Mouse (Mus musculus) adrenal gland, postnatal 4 days (tissue): Measurements from ENCODE around the gene Chid1. TPM values are rescaled to one million over a fixed set of nuclear protein-coding genes. Genes with fewer than 3 reads are reported as not detected.
"Not testable (repeated sequence)": the region's sequence is repeated elsewhere in the genome, so short reads cannot be mapped to it uniquely, and the experiment has no call there.

ENCODE experiments used
- DNase-seq, 2 experiments: peaks; one replicate each; pipeline ENCODE4 v3.0.0; 2021 to 2022; ENCODE audit warnings: low spot score in 2 of 2, mixed read lengths in 2 of 2
- total RNA-seq, 2 experiments: library from RNA; stranded (reverse); gene quantifications; 2 replicates each; pipeline ENCODE4 v1.2.3; 2021

Chid1 gene
- total RNA-seq, 2 experiments from 2014 or later = 42.4 to 49.2 TPM

DNA sequence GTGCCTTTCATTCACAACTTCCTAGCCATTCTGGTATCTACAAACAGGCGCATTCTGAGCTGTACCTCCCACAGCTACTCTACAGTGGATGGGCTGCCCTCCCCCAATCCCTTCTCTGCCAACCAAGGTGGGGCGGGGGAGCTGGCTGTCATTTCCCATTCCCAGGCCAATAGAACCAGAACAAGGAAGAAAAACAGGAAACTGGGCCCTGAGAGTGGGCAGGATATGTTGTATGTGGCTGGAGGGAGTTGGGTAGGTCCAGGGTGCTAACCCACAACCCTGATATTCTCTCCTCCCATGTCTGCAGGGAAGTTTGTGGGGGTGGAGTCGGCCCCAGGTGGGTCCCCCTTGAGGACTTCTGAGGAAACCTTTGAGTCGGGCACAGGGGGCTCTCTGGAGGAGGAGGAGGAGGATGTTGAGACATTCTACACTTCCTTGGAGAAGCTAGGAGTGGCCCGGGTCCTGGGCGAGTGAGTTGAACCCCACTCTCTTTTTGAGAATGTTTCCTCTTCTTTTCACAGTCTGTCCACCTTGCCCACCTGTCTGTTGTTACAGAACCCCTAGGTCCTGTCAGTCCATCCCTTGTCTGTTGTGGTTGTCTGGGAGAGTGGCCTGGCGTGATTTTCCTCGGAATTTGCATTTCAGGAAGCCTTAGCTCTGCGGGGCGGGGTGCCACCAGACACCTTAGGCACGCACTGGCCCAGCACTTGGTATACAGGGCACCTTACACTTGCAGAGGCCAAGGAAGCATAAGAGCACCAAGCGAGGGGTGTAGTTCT, 75.6 kb downstream of the Chid1 start:
- peak in 1 of 2 experiments; percentile 11 for DNase-seq

GRCm38 (mm10) chr7:141462333-141462821, 77.3 kb downstream of the Chid1 start:
- no peak for DNase-seq

GRCm38 (mm10) chr7:141461521-141462332, 77.9 kb downstream of the Chid1 start:
- DNase-seq = peak in 1 of 2 experiments; percentile 2

DNA sequence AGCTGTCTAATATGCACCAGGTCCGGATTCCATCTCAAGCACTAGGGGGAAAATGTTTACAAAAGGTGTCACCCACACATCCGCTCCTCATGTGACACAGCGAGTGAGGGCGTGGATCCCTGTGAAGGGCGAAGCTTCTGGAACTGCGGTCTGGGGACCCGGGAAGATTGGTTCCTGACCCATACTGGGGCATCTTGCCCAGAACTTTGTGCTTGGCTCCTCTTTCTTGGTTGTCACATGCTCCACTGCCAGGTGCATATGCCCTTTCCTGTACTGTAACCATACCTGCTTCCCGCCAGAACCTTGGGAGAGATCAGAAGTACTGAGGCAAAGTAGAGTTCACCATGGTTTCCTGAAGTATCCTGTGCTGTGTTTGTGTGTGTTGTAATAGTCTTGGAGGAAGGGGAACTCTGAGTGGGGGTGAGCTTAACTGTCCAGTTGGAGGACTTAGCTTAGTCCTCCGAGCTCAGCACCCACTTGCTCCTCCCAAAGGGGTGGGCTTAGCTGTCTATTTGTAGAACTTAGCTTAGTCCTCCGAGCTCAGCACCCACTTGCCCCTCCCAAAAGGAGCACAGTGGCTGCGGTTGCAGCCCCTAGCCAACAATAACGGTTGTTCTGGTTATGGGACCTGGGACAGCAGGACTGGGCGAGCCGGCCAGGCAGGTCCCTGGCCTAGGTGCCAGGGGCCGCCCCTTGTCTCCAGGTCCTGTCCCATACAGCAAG, 79.1 kb downstream of the Chid1 start, which contains the start of gene Cracr2b:
Cracr2b (plus strand) TSS at position 704 of the 723 bp plus-strand sequence.
- no peak for DNase-seq

DNA sequence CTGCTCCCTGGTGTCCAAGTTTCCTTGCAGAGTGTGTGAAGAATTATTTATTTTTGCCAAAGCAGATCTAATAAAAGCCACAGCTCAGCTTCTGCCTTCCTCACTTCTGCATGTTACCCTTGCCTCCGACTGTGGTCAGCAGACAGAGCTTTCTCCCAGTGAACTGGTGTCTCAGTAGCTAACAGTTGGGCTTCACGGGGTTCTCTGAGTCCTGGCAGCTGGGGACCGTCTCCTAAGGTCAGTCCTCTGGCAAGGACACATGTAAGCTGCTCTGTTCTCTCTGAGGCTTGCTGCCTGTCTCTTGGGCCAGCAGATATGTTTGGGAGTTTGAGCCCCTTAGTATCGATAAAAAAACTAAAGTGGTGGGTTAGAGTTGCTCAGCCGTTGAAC, 79.7 kb downstream of the Chid1 start:
- DNase-seq = no peak

GRCm38 (mm10) chr7:141459301-141459711, 80.4 kb downstream of the Chid1 start:
- DNase-seq = no peak

- DNase-seq = no peak
Measured at GRCm38 (mm10) chr7:141458661-141459060, 81.0 kb downstream of the Chid1 start.

DNA sequence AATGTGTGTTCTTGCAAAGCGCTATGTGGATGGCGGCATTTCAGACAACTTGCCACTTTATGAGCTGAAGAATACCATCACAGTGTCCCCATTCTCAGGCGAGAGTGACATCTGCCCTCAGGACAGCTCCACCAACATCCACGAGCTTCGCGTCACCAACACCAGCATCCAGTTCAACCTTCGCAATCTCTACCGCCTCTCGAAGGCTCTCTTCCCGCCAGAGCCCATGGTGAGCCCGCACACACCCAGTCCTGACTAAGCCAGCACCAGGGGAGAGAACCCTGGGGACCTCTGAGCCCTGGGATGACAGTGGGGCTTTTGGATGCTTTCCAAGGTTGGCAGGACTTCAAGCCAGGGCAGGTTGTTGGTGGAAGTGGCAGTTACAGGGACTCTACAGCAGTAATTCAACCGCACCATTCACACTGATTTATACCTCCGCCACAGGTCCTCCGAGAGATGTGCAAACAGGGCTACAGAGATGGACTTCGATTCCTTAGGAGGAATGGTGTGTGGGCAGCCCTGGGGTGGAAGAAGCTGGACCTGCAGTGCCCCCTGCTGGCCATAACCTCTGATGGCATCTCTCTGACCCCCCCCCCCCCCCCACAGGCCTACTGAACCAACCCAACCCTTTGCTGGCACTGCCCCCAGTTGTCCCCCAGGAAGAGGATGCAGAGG, 81.5 kb downstream of the Chid1 start:
- no peak for DNase-seq

DNA sequence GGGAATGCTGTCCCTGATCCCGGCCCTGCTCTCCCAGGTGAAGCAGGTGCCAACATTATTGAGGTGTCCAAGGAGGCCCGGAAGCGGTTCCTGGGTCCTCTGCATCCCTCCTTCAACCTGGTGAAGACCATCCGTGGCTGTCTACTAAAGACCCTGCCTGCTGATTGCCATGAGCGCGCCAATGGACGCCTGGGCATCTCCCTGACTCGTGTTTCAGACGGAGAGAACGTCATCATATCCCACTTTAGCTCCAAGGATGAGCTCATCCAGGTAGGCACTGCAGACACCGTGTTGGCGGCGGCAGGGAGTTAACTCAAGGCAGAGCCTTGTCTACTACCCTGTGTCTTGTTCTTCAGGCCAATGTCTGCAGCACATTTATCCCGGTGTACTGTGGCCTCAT, 82.4 kb downstream of the Chid1 start:
- no peak for DNase-seq

GRCm38 (mm10) chr7:141456739-141457138, 82.9 kb downstream of the Chid1 start:
- no peak for DNase-seq

DNA sequence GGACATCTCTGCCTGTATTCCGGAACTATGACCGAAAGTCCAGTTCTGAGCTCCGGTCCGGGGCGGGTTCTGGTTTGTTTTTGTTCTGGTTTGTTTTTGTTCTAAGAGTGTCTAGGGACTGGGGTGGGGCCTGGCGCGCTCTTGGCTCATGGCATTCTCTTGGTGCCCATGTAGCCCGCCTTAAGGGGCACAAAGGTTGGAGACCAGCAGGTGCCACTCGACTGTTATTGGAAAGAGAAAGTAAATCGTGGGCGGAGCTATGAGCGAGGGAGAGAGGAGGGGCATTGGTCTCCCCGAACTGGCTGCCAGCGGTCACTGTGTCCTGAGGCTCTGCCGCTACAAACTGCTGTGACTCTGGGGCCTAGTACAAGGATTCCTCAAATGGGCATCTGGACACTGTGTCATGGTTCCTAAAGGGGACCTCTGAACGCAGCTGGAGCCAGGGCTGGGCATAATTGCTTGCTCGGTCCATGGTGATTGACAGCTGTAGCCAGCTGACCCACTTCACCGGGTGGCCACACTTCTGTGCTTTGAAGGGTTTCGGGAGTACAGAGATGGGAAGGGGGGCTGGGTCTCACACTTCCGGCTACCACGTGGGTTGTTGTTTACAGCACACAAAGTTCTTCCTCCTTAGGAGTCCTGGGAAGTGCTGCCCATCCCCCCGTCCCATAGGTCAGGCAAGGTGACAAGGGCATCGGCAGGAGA, 83.9 kb downstream of the Chid1 start:
- DNase-seq = peak in 1 of 2 experiments; percentile 54

DNA sequence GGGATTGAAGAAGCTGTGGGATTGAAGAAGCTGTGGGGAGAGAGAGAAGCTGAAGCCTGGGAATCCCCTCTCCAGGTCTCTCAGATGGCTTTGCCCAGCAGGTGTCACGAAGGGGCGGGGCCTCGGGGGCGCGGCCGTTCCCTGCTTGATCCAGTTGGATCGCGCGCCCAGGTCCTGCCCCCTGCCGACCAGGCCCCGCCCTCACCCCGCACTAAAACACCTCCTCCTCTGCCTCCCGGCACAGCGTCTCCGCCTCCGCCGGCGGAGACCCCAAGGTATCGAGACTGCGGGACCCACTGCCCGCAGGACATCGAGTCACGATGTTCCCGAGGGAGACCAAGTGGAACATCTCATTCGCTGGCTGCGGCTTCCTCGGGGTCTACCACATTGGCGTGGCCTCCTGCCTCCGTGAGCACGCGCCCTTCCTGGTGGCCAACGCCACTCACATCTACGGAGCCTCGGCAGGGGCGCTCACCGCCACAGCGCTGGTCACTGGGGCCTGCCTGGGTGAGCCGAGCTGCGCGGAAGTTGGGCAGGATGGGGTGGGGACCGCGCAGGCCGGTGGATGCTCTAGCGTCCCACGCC, 84.6 kb downstream of the Chid1 start, which contains the start of gene Pnpla2:
Pnpla2 (plus strand) TSS at position 232 of the 585 bp plus-strand sequence.
- peak; percentile 90 to 91 for DNase-seq

- DNase-seq = no peak
Measured at GRCm38 (mm10) chr7:141453636-141454035, 86.0 kb downstream of the Chid1 start.

GRCm38 (mm10) chr7:141451928-141452327, 87.7 kb downstream of the Chid1 start:
- DNase-seq = no peak

- DNase-seq = peak; percentile 89
Measured at GRCm38 (mm10) chr7:141447110-141447991, 92.3 kb downstream of the Chid1 start, which contains the start of gene Rplp2. Gene Rplp2 (plus strand): TSS chr7:141447370.

- not testable (repeated sequence) for DNase-seq
Measured at GRCm38 (mm10) chr7:141446374-141446773, 93.3 kb downstream of the Chid1 start.

DNA sequence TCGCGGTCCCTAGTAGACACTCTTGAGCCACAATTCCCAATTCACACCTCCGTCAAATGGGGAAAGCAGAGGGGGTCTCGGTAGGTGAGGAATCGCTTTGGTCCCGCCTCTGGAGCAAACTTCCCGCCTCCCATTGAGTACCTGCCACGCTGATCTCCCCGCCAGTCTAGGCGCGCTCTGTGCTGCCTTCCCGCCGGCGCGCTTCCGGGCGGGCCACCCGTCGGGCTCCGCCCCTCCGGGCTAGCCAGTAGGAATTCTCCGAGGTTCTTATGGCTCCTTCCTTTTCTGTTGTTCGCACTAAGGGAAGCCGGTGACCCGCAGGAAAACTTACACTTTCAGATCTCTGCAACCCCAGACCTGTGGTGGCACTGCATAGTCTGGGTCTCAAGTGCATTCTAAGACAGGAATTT, 95.8 kb downstream of the Chid1 start, which contains the start of gene Pidd1:
Pidd1 (minus strand) TSS at position 198 of the 410 bp plus-strand sequence.
- peak in 1 of 2 experiments; percentile 37 for DNase-seq
